Mouse (Mus musculus): Measurements from ENCODE around the gene Mael. TPM values are rescaled to one million over a fixed set of nuclear protein-coding genes. Genes with fewer than 3 reads are reported as not detected.
A peak's percentile ranks its signal among the peaks of the same experiment; 100 is the strongest.

The Mael gene
- polyA plus RNA-seq, 1 experiment, result not detected

GRCm38 (mm10) chr1:166266918-166267317 lies 28.4 kb upstream of the Mael start:
- H3K36me3 ChIP-seq (ENCODE audit: control insufficient read depth, insufficient read depth), result no peaks in the 10 kb centered on the region
- H3K79me3 ChIP-seq (ENCODE audit: low read depth), result peaks cover 2% of the 10 kb centered on the region
- H3K79me2 ChIP-seq (ENCODE audit: control insufficient read depth, insufficient read depth), result no peaks in the 10 kb centered on the region
- no peak overlapping the region for H3K4me3 ChIP-seq (ENCODE audit: insufficient read depth, poor library complexity, severe bottlenecking)
- no peak for TF ChIP-seq FOSL1 (IDR thresholded peaks at IDR 0.05; ENCODE audit: insufficient read depth, low read length, poor library complexity, severe bottlenecking)
- no peak for TF ChIP-seq MYOD1 (IDR thresholded peaks at IDR 0.05; ENCODE audit: control insufficient read depth, insufficient read length, low read depth)
- no peak for TF ChIP-seq CEBPB (IDR thresholded peaks at IDR 0.05; ENCODE audit: low read depth)
- TF ChIP-seq CTCF (IDR thresholded peaks at IDR 0.05; ENCODE audit: control insufficient read depth, insufficient read depth, insufficient read length), result no peak
- peak; percentile 50 for TF ChIP-seq USF1 (IDR thresholded peaks at IDR 0.05; ENCODE audit: low read depth)
- H3K27me3 ChIP-seq (ENCODE audit: control insufficient read depth, insufficient read depth, insufficient read length), result no peaks in the 10 kb centered on the region
- H3ac ChIP-seq (ENCODE audit: control insufficient read depth, insufficient read length, low read depth), result no peak overlapping the region

GRCm38 (mm10) chr1:166266001-166266705 lies 27.6 kb upstream of the Mael start:
- H3K4me3 ChIP-seq (ENCODE audit: insufficient read depth, poor library complexity, severe bottlenecking), result no peak overlapping the region
- no peaks in the 10 kb centered on the region for H3K79me2 ChIP-seq (ENCODE audit: control insufficient read depth, insufficient read depth)
- H3K79me3 ChIP-seq (ENCODE audit: low read depth), result peaks cover 2% of the 10 kb centered on the region
- H3ac ChIP-seq (ENCODE audit: control insufficient read depth, insufficient read length, low read depth), result no peak overlapping the region
- H3K27me3 ChIP-seq (ENCODE audit: control insufficient read depth, insufficient read depth, insufficient read length), result no peaks in the 10 kb centered on the region
- H3K36me3 ChIP-seq (ENCODE audit: control insufficient read depth, insufficient read depth), result no peaks in the 10 kb centered on the region
- TF ChIP-seq FOSL1 (IDR thresholded peaks at IDR 0.05; ENCODE audit: insufficient read depth, low read length, poor library complexity, severe bottlenecking) (no peak), CTCF (IDR thresholded peaks at IDR 0.05; ENCODE audit: control insufficient read depth, insufficient read depth, insufficient read length) (no peak), CEBPB (IDR thresholded peaks at IDR 0.05; ENCODE audit: low read depth) (no peak), MYOG (IDR thresholded peaks at IDR 0.05; ENCODE audit: control insufficient read depth, extremely low read depth, insufficient read length) (no peak), MYOD1 (IDR thresholded peaks at IDR 0.05; ENCODE audit: control insufficient read depth, insufficient read length, low read depth) (no peak), MAX (IDR thresholded peaks at IDR 0.05) (no peak)

- no peak overlapping the region for H3ac ChIP-seq (ENCODE audit: control insufficient read depth, insufficient read length, low read depth)
- H3K79me3 ChIP-seq (ENCODE audit: low read depth), result peaks cover 2% of the 10 kb centered on the region
- TF ChIP-seq CEBPB (IDR thresholded peaks at IDR 0.05; ENCODE audit: low read depth), result no peak
- no peak for TF ChIP-seq MYOG (IDR thresholded peaks at IDR 0.05; ENCODE audit: control insufficient read depth, extremely low read depth, insufficient read length)
- no peak for TF ChIP-seq CTCF (IDR thresholded peaks at IDR 0.05; ENCODE audit: control insufficient read depth, insufficient read depth, insufficient read length)
- TF ChIP-seq FOSL1 (IDR thresholded peaks at IDR 0.05; ENCODE audit: insufficient read depth, low read length, poor library complexity, severe bottlenecking), result no peak
- no peak overlapping the region for H3K4me3 ChIP-seq (ENCODE audit: insufficient read depth, poor library complexity, severe bottlenecking)
- H3K79me2 ChIP-seq (ENCODE audit: control insufficient read depth, insufficient read depth), result peaks cover 16% of the 10 kb centered on the region
- no peaks in the 10 kb centered on the region for H3K36me3 ChIP-seq (ENCODE audit: control insufficient read depth, insufficient read depth)
- no peaks in the 10 kb centered on the region for H3K27me3 ChIP-seq (ENCODE audit: control insufficient read depth, insufficient read depth, insufficient read length)
Measured at GRCm38 (mm10) chr1:166259526-166259925, 21.0 kb upstream of the Mael start.

- Histone ChIP-seq H3K27me3 (ENCODE audit: control insufficient read depth, insufficient read depth, insufficient read length) (no peaks in the 10 kb centered on the region), H3K79me2 (ENCODE audit: control insufficient read depth, insufficient read depth) (peaks cover 16% of the 10 kb centered on the region), H3K36me3 (ENCODE audit: control insufficient read depth, insufficient read depth) (no peaks in the 10 kb centered on the region), H3ac (ENCODE audit: control insufficient read depth, insufficient read length, low read depth) (no peak overlapping the region), H3K79me3 (ENCODE audit: low read depth) (peaks cover 2% of the 10 kb centered on the region), H3K4me3 (ENCODE audit: insufficient read depth, poor library complexity, severe bottlenecking) (no peak overlapping the region)
- TF ChIP-seq MAX (IDR thresholded peaks at IDR 0.05), result no peak
Measured at GRCm38 (mm10) chr1:166256898-166257297, 18.4 kb upstream of the Mael start.

GRCm38 (mm10) chr1:166256302-166256701 lies 17.8 kb upstream of the Mael start:
- TF ChIP-seq CTCF (IDR thresholded peaks at IDR 0.05; ENCODE audit: control insufficient read depth, insufficient read depth, insufficient read length) (no peak), FOSL1 (IDR thresholded peaks at IDR 0.05; ENCODE audit: insufficient read depth, low read length, poor library complexity, severe bottlenecking) (no peak), MAX (IDR thresholded peaks at IDR 0.05) (no peak), USF1 (IDR thresholded peaks at IDR 0.05; ENCODE audit: low read depth) (no peak), MYOD1 (IDR thresholded peaks at IDR 0.05; ENCODE audit: control insufficient read depth, insufficient read length, low read depth) (no peak), CEBPB (IDR thresholded peaks at IDR 0.05; ENCODE audit: low read depth) (no peak), MYOG (IDR thresholded peaks at IDR 0.05; ENCODE audit: control insufficient read depth, extremely low read depth, insufficient read length) (no peak)
- no peaks in the 10 kb centered on the region for H3K36me3 ChIP-seq (ENCODE audit: control insufficient read depth, insufficient read depth)
- H3K79me2 ChIP-seq (ENCODE audit: control insufficient read depth, insufficient read depth), result peaks cover 16% of the 10 kb centered on the region
- no peak overlapping the region for H3ac ChIP-seq (ENCODE audit: control insufficient read depth, insufficient read length, low read depth)
- H3K27me3 ChIP-seq (ENCODE audit: control insufficient read depth, insufficient read depth, insufficient read length), result no peaks in the 10 kb centered on the region
- no peak overlapping the region for H3K4me3 ChIP-seq (ENCODE audit: insufficient read depth, poor library complexity, severe bottlenecking)
- H3K79me3 ChIP-seq (ENCODE audit: low read depth), result peaks cover 2% of the 10 kb centered on the region

- H3K27me3 ChIP-seq (ENCODE audit: control insufficient read depth, insufficient read depth, insufficient read length), result no peaks in the 10 kb centered on the region
- H3K79me2 ChIP-seq (ENCODE audit: control insufficient read depth, insufficient read depth), result peaks cover 16% of the 10 kb centered on the region
- no peaks in the 10 kb centered on the region for H3K36me3 ChIP-seq (ENCODE audit: control insufficient read depth, insufficient read depth)
- H3ac ChIP-seq (ENCODE audit: control insufficient read depth, insufficient read length, low read depth), result no peak overlapping the region
- TF ChIP-seq MYOD1 (IDR thresholded peaks at IDR 0.05; ENCODE audit: control insufficient read depth, insufficient read length, low read depth), result peak; percentile 8
- TF ChIP-seq CEBPB (IDR thresholded peaks at IDR 0.05; ENCODE audit: low read depth), result no peak
- H3K4me3 ChIP-seq (ENCODE audit: insufficient read depth, poor library complexity, severe bottlenecking), result no peak overlapping the region
- H3K79me3 ChIP-seq (ENCODE audit: low read depth), result peaks cover 2% of the 10 kb centered on the region
Measured at GRCm38 (mm10) chr1:166255651-166256050, 17.1 kb upstream of the Mael start.

Measured in C2C12 (cell line).